Comparison of ENCODE assay signal across 13 mouse cellular contexts in the genomic region with DNA sequence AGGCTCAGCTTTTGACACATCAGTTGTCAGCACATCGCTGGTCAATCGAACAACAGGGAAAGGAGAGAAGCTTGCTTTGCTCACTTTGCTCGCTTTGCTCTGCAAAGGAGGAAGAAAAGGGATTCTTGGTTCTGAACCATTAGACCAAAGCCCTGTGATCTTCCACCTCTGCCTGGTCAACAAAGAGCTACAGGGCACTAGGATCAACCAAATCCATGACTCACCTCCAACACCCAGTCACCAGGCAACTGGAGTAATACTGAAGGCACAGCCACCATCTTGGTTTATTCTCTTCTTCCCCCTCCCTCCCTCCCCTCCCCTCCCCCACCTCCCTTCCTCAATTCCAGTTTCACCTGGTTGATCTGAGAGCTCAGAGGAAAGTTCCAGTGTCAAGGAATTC.
"Had no signal": no experiment of that assay in that cellular context is flagged by ENCODE, and none has a peak within 500 bp of the region (broad histone marks: within the 10 kb centered on the region; RNA-seq: fewer than 3 reads in every experiment).

No protein-coding gene starts in this region.

- H3K4me2 ChIP-seq: limb, embryonic 15.5 days; liver, embryonic 12.5 days; lung, embryonic 14.5 days; midbrain, embryonic 12.5 days; neural tube, embryonic 13.5 days had no signal

- H3K9me3 ChIP-seq: limb, embryonic 15.5 days; liver, embryonic 12.5 days; midbrain, embryonic 12.5 days; neural tube, embryonic 13.5 days had no signal

- H3K27me3 ChIP-seq: limb, embryonic 15.5 days; liver, embryonic 12.5 days; midbrain, embryonic 12.5 days; neural tube, embryonic 13.5 days had no signal

- H3K4me3 ChIP-seq: limb, embryonic 15.5 days; liver, embryonic 12.5 days; midbrain, embryonic 12.5 days; neural tube, embryonic 13.5 days had no signal

- DNase-seq: layer of hippocampus, adult 9-11 months; layer of hippocampus, postnatal 36 days; retina, postnatal 1 day; right cerebral cortex, postnatal 4 days; spleen, adult 18-20 months; thymus, adult 18-20 months; thymus, postnatal 14 days had no signal

- H3K36me3 ChIP-seq: limb, embryonic 15.5 days; liver, embryonic 12.5 days; midbrain, embryonic 12.5 days; neural tube, embryonic 13.5 days had no signal

- ATAC-seq: liver, embryonic 12.5 days; midbrain, embryonic 16.5 days had no signal

- H3K27ac ChIP-seq: liver, embryonic 12.5 days; midbrain, embryonic 12.5 days; neural tube, embryonic 13.5 days had no signal

- H3K9ac ChIP-seq: limb, embryonic 15.5 days; liver, embryonic 12.5 days; lung, embryonic 14.5 days; midbrain, embryonic 12.5 days; neural tube, embryonic 13.5 days had no signal
